Mouse (Mus musculus): ENCODE measurements around the gene Ccl17. TPM values are rescaled to one million over a fixed set of nuclear protein-coding genes. Genes with fewer than 3 reads are reported as not detected.
A peak's percentile ranks its signal among the peaks of the same experiment; 100 is the strongest.

The Ccl17 gene
- total RNA-seq, 1 experiment, result 5.1 TPM

DNA sequence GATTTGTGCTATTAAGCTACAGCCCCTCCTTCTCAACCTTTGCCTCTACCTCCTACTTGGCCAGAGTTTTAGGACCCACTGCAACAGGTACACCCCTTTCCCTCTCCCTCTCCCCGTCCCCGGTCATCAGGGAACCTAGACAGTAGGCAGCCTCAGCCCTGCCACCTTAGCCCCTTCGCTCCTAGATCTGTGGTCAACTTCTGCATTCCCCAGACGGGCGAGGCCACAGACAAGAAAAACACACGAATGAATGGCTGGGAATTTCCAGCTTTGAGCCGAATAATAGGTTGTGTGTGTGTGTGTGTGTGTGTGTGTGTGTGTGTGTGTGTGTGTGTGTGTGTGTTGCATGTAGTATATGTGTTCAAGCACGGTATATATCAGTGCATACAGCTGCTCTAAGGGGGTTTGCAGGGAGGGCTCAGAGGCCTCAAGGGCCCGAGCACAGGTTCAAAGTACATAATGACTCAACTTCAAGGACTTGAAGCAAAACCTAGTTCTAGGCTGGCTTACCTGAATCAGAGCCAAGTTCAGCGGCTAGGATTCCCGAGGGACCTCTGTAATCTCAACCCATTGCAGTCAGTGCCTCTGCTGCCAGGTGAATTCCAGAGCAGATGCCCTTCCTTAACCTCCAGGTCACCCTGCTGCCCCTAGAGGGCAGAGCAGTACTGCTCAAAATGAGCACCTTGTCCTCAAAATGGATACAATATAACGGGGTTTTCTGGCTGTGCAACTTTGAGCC lies 24.8 kb upstream of the Ccl17 start:
- no peak for DNase-seq (ENCODE audit: low read depth, low spot score)
- Histone ChIP-seq H3K9me3 (ENCODE audit: control insufficient read depth, insufficient read depth, low read depth, low read length) (no peaks in the 10 kb centered on the region), H3K4me1 (ENCODE audit: control insufficient read depth in 2 of 2, insufficient read depth in 2 of 2, low read length in 2 of 2, poor library complexity in 1 of 2) (peaks cover 2 to 24% of the 10 kb centered on the region in 2 experiments; a peak in 3 of 4 replicates), H3K4me3 (ENCODE audit: insufficient read depth in 1 of 2, low read depth in 1 of 2, low read length in 2 of 2, poor library complexity in 1 of 2, severe bottlenecking in 1 of 2) (no peak overlapping the region), H3K27ac (ENCODE audit: insufficient read depth, low read depth, low read length, poor library complexity, severe bottlenecking) (no peak overlapping the region), H3K9ac (ENCODE audit: insufficient read depth, low read depth, low read length, poor library complexity, severe bottlenecking) (no peak overlapping the region), H3K36me3 (ENCODE audit: control insufficient read depth, insufficient read depth, low read length, poor library complexity, severe bottlenecking) (no peaks in the 10 kb centered on the region)
- TF ChIP-seq CHD2 (IDR thresholded peaks at IDR 0.05; ENCODE audit: low read depth, low read length) (no peak), ZNF384 (IDR thresholded peaks at IDR 0.05; ENCODE audit: low read depth, low read length) (no peak), HCFC1 (IDR thresholded peaks at IDR 0.05; ENCODE audit: borderline replicate concordance, insufficient read depth, low read length) (no peak), ZC3H11A (IDR thresholded peaks at IDR 0.05; ENCODE audit: borderline replicate concordance, low read depth, low read length) (peak; percentile 50; the same call in 1 of the 2 replicates), MAFK (IDR thresholded peaks at IDR 0.05; ENCODE audit: insufficient read depth, low read depth, low read length) (no peak)
- in situ Hi-C loops (cut with MboI; ENCODE audit: low sequenced_read_pairs in 2 of 2, unreplicated experiment in 2 of 2), result no loop called here

DNA sequence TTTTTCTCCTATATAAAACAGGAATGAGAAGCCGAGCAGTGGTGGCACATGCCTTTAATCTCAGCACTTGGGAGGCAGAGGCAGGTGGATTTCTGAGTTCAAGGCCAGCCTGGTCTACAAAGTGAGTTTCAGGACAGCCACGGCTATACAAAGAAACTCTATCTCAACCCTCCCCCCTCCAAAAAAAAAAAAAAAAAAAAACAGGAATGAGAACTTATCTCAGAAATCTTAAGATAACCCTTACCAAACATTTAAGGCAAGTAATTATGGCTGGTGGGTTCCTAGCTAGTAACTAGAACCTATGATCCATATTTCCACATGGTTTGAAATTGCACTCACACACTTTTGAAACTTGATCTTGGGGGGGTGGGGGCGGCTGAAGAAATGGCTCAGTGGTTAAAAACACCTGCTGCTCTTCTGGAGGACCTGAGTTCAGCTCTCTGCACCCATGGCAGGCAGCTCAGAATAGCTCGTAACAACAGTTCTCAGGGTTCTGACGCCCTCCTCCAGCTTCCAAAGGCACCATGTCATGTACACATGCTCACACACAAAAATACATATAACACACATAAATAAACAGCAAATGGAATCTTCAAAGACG lies 24.2 kb upstream of the Ccl17 start:
- DNase-seq (ENCODE audit: low read depth, low spot score), result no peak
- H3K4me1 ChIP-seq (ENCODE audit: control insufficient read depth in 2 of 2, insufficient read depth in 2 of 2, low read length in 2 of 2, poor library complexity in 1 of 2), result peaks cover 2 to 23% of the 10 kb centered on the region in 2 experiments; a peak in 3 of 4 replicates
- H3K27ac ChIP-seq (ENCODE audit: insufficient read depth, low read depth, low read length, poor library complexity, severe bottlenecking), result no peak overlapping the region
- no peaks in the 10 kb centered on the region for H3K9me3 ChIP-seq (ENCODE audit: control insufficient read depth, insufficient read depth, low read depth, low read length)
- TF ChIP-seq CHD2 (IDR thresholded peaks at IDR 0.05; ENCODE audit: low read depth, low read length) (no peak), ZNF384 (IDR thresholded peaks at IDR 0.05; ENCODE audit: low read depth, low read length) (peak; percentile 60; the same call in 1 of the 2 replicates)
- no peaks in the 10 kb centered on the region for H3K36me3 ChIP-seq (ENCODE audit: control insufficient read depth, insufficient read depth, low read length, poor library complexity, severe bottlenecking)
- no peak overlapping the region for H3K9ac ChIP-seq (ENCODE audit: insufficient read depth, low read depth, low read length, poor library complexity, severe bottlenecking)
- in situ Hi-C loops (cut with MboI; ENCODE audit: low sequenced_read_pairs in 2 of 2, unreplicated experiment in 2 of 2), result no loop called here
- H3K4me3 ChIP-seq (ENCODE audit: insufficient read depth in 1 of 2, low read depth in 1 of 2, low read length in 2 of 2, poor library complexity in 1 of 2, severe bottlenecking in 1 of 2), result no peak overlapping the region

DNA sequence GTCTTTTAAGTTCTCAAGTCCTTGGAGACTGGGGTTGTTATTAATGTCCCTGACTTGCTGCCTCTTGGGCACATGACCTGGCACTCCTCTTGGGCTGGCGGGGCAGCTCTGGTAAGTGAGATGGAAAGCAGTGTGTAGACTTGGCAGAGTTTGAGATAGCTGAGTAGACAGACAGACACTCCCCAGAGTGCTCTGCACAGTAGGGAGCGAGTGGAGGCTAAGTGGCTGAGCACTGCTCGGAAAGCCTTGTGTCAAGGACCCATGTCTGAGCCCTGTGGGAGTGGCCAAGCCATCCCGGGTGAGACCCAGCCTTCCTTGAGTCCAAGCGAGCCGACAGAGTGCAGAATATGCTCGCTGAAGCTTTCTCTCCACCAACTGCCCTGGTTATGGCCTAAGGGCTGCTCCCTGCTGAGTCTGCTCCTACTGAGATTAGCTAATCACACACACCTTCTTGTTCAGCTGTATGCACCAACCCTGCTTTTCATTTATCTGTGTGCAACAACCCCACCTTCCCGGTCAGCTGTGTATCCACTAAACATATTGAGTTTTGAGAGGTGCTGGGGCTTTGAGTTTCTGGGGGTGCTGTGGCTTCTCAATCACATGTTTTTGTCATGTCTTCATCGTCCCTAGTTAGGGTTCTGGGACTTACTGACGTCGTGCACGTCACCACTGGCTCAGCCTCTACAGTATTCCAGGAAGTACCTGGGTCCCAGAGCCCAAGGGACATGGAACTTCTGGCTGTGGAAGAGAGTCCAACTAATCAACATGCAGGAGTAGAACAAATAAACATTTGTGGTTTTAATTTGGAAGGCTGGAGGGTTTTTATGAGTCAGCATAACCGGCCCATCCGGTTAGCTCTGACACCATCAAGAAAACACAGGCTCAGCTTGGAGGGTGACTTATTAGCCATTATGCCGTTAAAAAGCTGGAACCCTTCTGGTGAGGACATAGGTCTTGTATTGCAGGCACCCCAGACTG lies 22.4 kb upstream of the Ccl17 start:
- in situ Hi-C loops (cut with MboI; ENCODE audit: low sequenced_read_pairs in 2 of 2, unreplicated experiment in 2 of 2), result no loop called here
- no peak overlapping the region for H3K27ac ChIP-seq (ENCODE audit: insufficient read depth, low read depth, low read length, poor library complexity, severe bottlenecking)
- no peak overlapping the region for H3K9ac ChIP-seq (ENCODE audit: insufficient read depth, low read depth, low read length, poor library complexity, severe bottlenecking)
- H3K36me3 ChIP-seq (ENCODE audit: control insufficient read depth, insufficient read depth, low read length, poor library complexity, severe bottlenecking), result no peaks in the 10 kb centered on the region
- peak; percentile 51 for DNase-seq (ENCODE audit: low read depth, low spot score)
- TF ChIP-seq ZC3H11A (IDR thresholded peaks at IDR 0.05; ENCODE audit: borderline replicate concordance, low read depth, low read length), result no peak
- H3K9me3 ChIP-seq (ENCODE audit: control insufficient read depth, insufficient read depth, low read depth, low read length), result no peaks in the 10 kb centered on the region
- no peak overlapping the region for H3K4me3 ChIP-seq (ENCODE audit: insufficient read depth in 1 of 2, low read depth in 1 of 2, low read length in 2 of 2, poor library complexity in 1 of 2, severe bottlenecking in 1 of 2)
- peaks cover 2 to 17% of the 10 kb centered on the region in 2 experiments; a peak in 3 of 4 replicates for H3K4me1 ChIP-seq (ENCODE audit: control insufficient read depth in 2 of 2, insufficient read depth in 2 of 2, low read length in 2 of 2, poor library complexity in 1 of 2)

DNA sequence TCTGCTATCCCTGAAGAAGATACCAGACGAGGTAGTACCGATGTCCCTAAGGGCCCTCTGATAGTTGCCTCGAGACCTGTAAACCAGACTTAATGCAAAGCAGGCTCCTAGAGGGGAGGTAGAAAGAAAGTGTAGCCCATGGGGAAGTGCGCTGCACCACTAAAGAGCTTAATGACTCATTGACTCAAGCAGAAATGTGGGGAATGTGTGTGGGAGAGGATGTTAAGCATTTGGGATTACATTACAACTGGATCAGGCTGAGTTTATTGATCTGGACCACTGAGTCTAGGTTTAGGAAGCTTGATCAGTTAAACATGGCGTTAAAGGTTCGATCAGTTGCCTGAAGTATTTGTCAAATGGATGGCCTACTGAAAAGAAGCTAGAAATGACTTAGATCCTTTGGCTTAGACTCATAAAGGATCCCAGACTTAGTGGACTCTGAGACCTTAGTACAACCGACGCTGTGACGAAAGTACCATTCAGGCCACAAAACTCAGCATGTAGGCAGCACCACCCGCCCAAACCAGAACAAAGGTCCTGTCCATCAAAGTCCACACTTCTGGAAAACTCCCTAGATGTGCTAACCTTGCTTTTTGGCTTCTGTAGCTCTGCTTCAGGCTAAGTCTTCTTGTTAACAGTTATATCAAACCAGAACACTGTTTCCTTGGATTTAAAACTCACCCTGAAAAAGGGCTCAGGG lies 20.8 kb upstream of the Ccl17 start:
- Histone ChIP-seq H3K4me3 (ENCODE audit: insufficient read depth in 1 of 2, low read depth in 1 of 2, low read length in 2 of 2, poor library complexity in 1 of 2, severe bottlenecking in 1 of 2) (no peak overlapping the region), H3K4me1 (ENCODE audit: control insufficient read depth in 2 of 2, insufficient read depth in 2 of 2, low read length in 2 of 2, poor library complexity in 1 of 2) (peaks cover 2 to 17% of the 10 kb centered on the region in 2 experiments; a peak in 3 of 4 replicates), H3K36me3 (ENCODE audit: control insufficient read depth, insufficient read depth, low read length, poor library complexity, severe bottlenecking) (no peaks in the 10 kb centered on the region), H3K27ac (ENCODE audit: insufficient read depth, low read depth, low read length, poor library complexity, severe bottlenecking) (no peak overlapping the region), H3K9ac (ENCODE audit: insufficient read depth, low read depth, low read length, poor library complexity, severe bottlenecking) (no peak overlapping the region), H3K9me3 (ENCODE audit: control insufficient read depth, insufficient read depth, low read depth, low read length) (no peaks in the 10 kb centered on the region)
- in situ Hi-C loops (cut with MboI; ENCODE audit: low sequenced_read_pairs in 2 of 2, unreplicated experiment in 2 of 2), result no loop called here
- no peak for DNase-seq (ENCODE audit: low read depth, low spot score)
- TF ChIP-seq ZNF384 (IDR thresholded peaks at IDR 0.05; ENCODE audit: low read depth, low read length) (no peak), HCFC1 (IDR thresholded peaks at IDR 0.05; ENCODE audit: borderline replicate concordance, insufficient read depth, low read length) (no peak), MAFK (IDR thresholded peaks at IDR 0.05; ENCODE audit: insufficient read depth, low read depth, low read length) (no peak), CHD2 (IDR thresholded peaks at IDR 0.05; ENCODE audit: low read depth, low read length) (no peak), ZC3H11A (IDR thresholded peaks at IDR 0.05; ENCODE audit: borderline replicate concordance, low read depth, low read length) (no peak)
